Mouse (Mus musculus): ENCODE data around the gene Prr3.

DNA sequence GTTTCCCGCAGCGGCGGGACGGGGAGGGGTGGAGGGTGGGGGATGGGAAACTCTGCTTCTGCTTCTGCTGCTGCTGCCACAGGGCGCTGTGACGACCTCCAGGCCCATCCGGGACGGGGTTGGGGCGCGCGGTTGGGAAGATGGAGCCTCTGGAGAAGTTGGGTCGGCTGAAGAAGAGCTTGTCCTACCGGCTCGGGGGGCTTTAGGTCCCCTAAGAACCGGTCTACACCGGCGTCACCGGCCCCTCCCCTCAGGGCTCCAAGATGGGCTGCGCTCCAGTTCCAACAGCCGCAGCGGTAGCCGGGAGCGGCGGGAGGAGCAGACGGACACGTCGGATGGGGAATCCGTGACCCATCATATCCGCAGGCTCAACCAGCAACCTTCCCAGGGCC, 323 bp upstream of the Prr3 start:
- no peak for TF ChIP-seq EP300 (IDR thresholded peaks at IDR 0.05; ENCODE audit: low read depth)
- TF ChIP-seq CTCF (IDR thresholded peaks at IDR 0.05; ENCODE audit: low read depth) = no peak

Data from liver, embryonic 14.5 days (tissue).